Mouse (Mus musculus) heart, postnatal 0 days (tissue): ENCODE measurements at regions not wholly inside any gene's neighbourhood (a gene's known extent, or its start where the extent isn't known, plus 50 kb on each side); places are given as distances from the start of the nearest gene placed in this dataset.

Experiments used
- ATAC-seq: fragments of 200-750 bp; cut with Nextera tagmentation; 2 replicates; pipeline ENCODE4 v1.8.0; 2017; ENCODE audit warnings: low read depth, moderate number of reproducible peaks, moderate library complexity; ENCODE audit not compliant: insufficient read depth
- DNase-seq: peaks from one replicate; pipeline ENCODE4 v3.0.0-alpha.2; 2016; ENCODE audit warnings: low spot score
- H3K27ac ChIP-seq: fragments of 300-500 bp; sonication (generic); 2 replicates; pipeline ENCODE4 v1.5.1; 2014; ENCODE audit warnings: low read depth, mild to moderate bottlenecking
- H3K27me3 ChIP-seq: fragments of 300-500 bp; sonication (generic); 2 replicates; pipeline ENCODE4 v1.6.1; 2014; ENCODE audit warnings: low read length, mixed read lengths; ENCODE audit not compliant: control insufficient read depth, insufficient read depth
- H3K36me3 ChIP-seq: fragments of 300-500 bp; sonication (generic); replicated peaks from 2 replicates; pipeline ENCODE4 v1.6.1; 2014; ENCODE audit warnings: low read length, mixed read lengths; ENCODE audit not compliant: control insufficient read depth, insufficient read depth
- H3K4me1 ChIP-seq: fragments of 300-500 bp; sonication (generic); 2 replicates; pipeline ENCODE4 v1.6.1; 2014; ENCODE audit warnings: antibody characterized with exemption; ENCODE audit not compliant: control insufficient read depth, insufficient read depth
- H3K4me2 ChIP-seq: fragments of 300-500 bp; sonication (generic); 2 replicates; pipeline ENCODE4 v1.6.1; 2014; ENCODE audit warnings: low read depth, mild to moderate bottlenecking, low read length, moderate library complexity
- H3K4me3 ChIP-seq: fragments of 300-500 bp; sonication (generic); 2 replicates; pipeline ENCODE4 v1.5.1; 2014; ENCODE audit warnings: low read depth, low read length
- H3K9ac ChIP-seq: fragments of 300-500 bp; sonication (generic); replicated peaks from 2 replicates; pipeline ENCODE4 v1.6.1; 2014; ENCODE audit warnings: low read depth, low read length, mixed read lengths
- H3K9me3 ChIP-seq: fragments of 300-500 bp; sonication (generic); replicated peaks from 2 replicates; pipeline ENCODE4 v1.6.1; 2016; ENCODE audit warnings: low read length; ENCODE audit not compliant: control insufficient read depth
- CTCF ChIP-seq: IDR thresholded peaks from 2 replicates; pipeline ENCODE4 v1.5.1; 2016; ENCODE audit warnings: antibody characterized with exemption, control low read depth, low read depth
- EP300 ChIP-seq: IDR thresholded peaks from 2 replicates; pipeline ENCODE4 v1.6.1; 2016; ENCODE audit warnings: antibody characterized with exemption, low read depth
- WGBS: fragments of 180-500 bp; shearing (Covaris S2); extraction: QIAGEN DNeasy Blood & Tissue Kit; methylation state at CpG from one replicate; pipeline ENCODE4 v1.1.7; 2014; 5-methylcytosine and 5-hydroxymethylcytosine counted together

- DNase-seq = no peak
- H3K9me3 ChIP-seq = no peaks in the 10 kb centered on the region
- H3K36me3 ChIP-seq = no peaks in the 10 kb centered on the region
- H3K27ac ChIP-seq = no peak overlapping the region
- H3K4me1 ChIP-seq = no peaks in the 10 kb centered on the region
- H3K9ac ChIP-seq = no peak overlapping the region
- no peaks in the 10 kb centered on the region for H3K27me3 ChIP-seq
- ATAC-seq = no peak
- no peak for TF ChIP-seq EP300
- TF ChIP-seq CTCF = no peak
- H3K4me2 ChIP-seq = no peak overlapping the region
- WGBS = 79% methylated on average over 6 of the region's 6 CpGs
- H3K4me3 ChIP-seq = no peak overlapping the region
These were observed 84.4 kb upstream of the Psmd7 start for GRCm38 (mm10) chr8:107672691-107673090.

GRCm38 (mm10) chr8:107682066-107682465 lies 93.8 kb upstream of the Psmd7 start:
- DNase-seq (no peak), ATAC-seq (no peak)
- Histone ChIP-seq H3K27ac (no peak overlapping the region), H3K4me1 (no peaks in the 10 kb centered on the region), H3K4me2 (no peak overlapping the region), H3K27me3 (no peaks in the 10 kb centered on the region), H3K36me3 (no peaks in the 10 kb centered on the region), H3K4me3 (no peak overlapping the region), H3K9me3 (no peaks in the 10 kb centered on the region), H3K9ac (no peak overlapping the region)
- WGBS = 87% methylated on average over 11 of the region's 11 CpGs
- TF ChIP-seq EP300 = no peak
- no peak for TF ChIP-seq CTCF

GRCm38 (mm10) chr8:107684721-107685691 lies 96.7 kb upstream of the Psmd7 start:
- H3K27ac ChIP-seq = no peak overlapping the region
- no peaks in the 10 kb centered on the region for H3K9me3 ChIP-seq
- no peak overlapping the region for H3K4me2 ChIP-seq
- no peaks in the 10 kb centered on the region for H3K4me1 ChIP-seq
- H3K9ac ChIP-seq = no peak overlapping the region
- H3K27me3 ChIP-seq = no peaks in the 10 kb centered on the region
- DNase-seq = no peak
- TF ChIP-seq CTCF = peak; percentile 27; the same call in 1 of the 2 replicates
- no peak for TF ChIP-seq EP300
- no peak overlapping the region for H3K4me3 ChIP-seq
- WGBS = 61% methylated on average over 26 of the region's 29 CpGs
- no peak for ATAC-seq
- H3K36me3 ChIP-seq = no peaks in the 10 kb centered on the region

- no peak overlapping the region for H3K9ac ChIP-seq
- DNase-seq (no peak), ATAC-seq (no peak)
- H3K36me3 ChIP-seq = no peaks in the 10 kb centered on the region
- no peaks in the 10 kb centered on the region for H3K27me3 ChIP-seq
- TF ChIP-seq CTCF (no peak), EP300 (no peak)
- H3K9me3 ChIP-seq = no peaks in the 10 kb centered on the region
- H3K4me3 ChIP-seq = no peak overlapping the region
- no peak overlapping the region for H3K27ac ChIP-seq
- 64% methylated on average over 5 of the region's 5 CpGs for WGBS
- H3K4me1 ChIP-seq = no peaks in the 10 kb centered on the region
- no peak overlapping the region for H3K4me2 ChIP-seq
These were observed 98.7 kb upstream of the Psmd7 start for GRCm38 (mm10) chr8:107686936-107687335.

GRCm38 (mm10) chr8:107687529-107687928 lies 99.3 kb upstream of the Psmd7 start:
- Histone ChIP-seq H3K27me3 (no peaks in the 10 kb centered on the region), H3K9ac (no peak overlapping the region), H3K27ac (no peak overlapping the region), H3K4me3 (no peak overlapping the region), H3K9me3 (no peaks in the 10 kb centered on the region), H3K4me1 (no peaks in the 10 kb centered on the region), H3K36me3 (no peaks in the 10 kb centered on the region), H3K4me2 (no peak overlapping the region)
- WGBS = 91% methylated on average over 9 of the region's 9 CpGs
- TF ChIP-seq EP300 = no peak
- no peak for TF ChIP-seq CTCF
- ATAC-seq (no peak), DNase-seq (no peak)

GRCm38 (mm10) chr8:107689020-107689419 lies 100.8 kb upstream of the Psmd7 start:
- Histone ChIP-seq H3K36me3 (no peaks in the 10 kb centered on the region), H3K27me3 (no peaks in the 10 kb centered on the region), H3K4me1 (no peaks in the 10 kb centered on the region), H3K9me3 (no peaks in the 10 kb centered on the region), H3K27ac (no peak overlapping the region), H3K9ac (no peak overlapping the region), H3K4me3 (no peak overlapping the region), H3K4me2 (no peak overlapping the region)
- 85% methylated on average over 10 of the region's 10 CpGs for WGBS
- ATAC-seq (no peak), DNase-seq (no peak)
- no peak for TF ChIP-seq EP300
- no peak for TF ChIP-seq CTCF
